Mouse (Mus musculus) limb, embryonic 11.5 days (tissue): Measurements from ENCODE around the gene Bbs4. TPM values are rescaled to one million over a fixed set of nuclear protein-coding genes. Genes with fewer than 3 reads are reported as not detected.
A peak's percentile ranks its signal among the peaks of the same experiment; 100 is the strongest.

Experiments
- ATAC-seq: fragments of 200-750 bp; cut with Nextera tagmentation; 2 replicates; pipeline ENCODE4 v1.8.0; 2017; ENCODE audit warnings: low read depth; ENCODE audit not compliant: insufficient number of reproducible peaks, low FRiP score, low TSS enrichment
- DNase-seq: peaks from one replicate; pipeline ENCODE4 v3.0.0-alpha.2; 2015; ENCODE audit warnings: low spot score
- H3K27ac ChIP-seq: fragments of 300-500 bp; sonication (generic); replicated peaks from 2 replicates; pipeline ENCODE4 v1.5.1; 2014; ENCODE audit warnings: low read depth, mild to moderate bottlenecking, low read length
- H3K27me3 ChIP-seq: fragments of 300-500 bp; sonication (generic); 2 replicates; pipeline ENCODE4 v1.6.1; 2014; ENCODE audit warnings: mild to moderate bottlenecking, low read length, mixed read lengths; ENCODE audit not compliant: control insufficient read depth, insufficient read depth
- H3K36me3 ChIP-seq: fragments of 300-500 bp; sonication (generic); 2 replicates; pipeline ENCODE4 v1.6.1; 2014; ENCODE audit warnings: mild to moderate bottlenecking, low read length, moderate library complexity, mixed read lengths; ENCODE audit not compliant: control insufficient read depth, insufficient read depth
- H3K4me1 ChIP-seq: fragments of 300-500 bp; sonication (generic); 2 replicates; pipeline ENCODE4 v1.6.1; 2014; ENCODE audit warnings: low read length, mixed read lengths; ENCODE audit not compliant: control insufficient read depth, insufficient read depth
- H3K4me2 ChIP-seq: fragments of 300-500 bp; sonication (generic); 2 replicates; pipeline ENCODE4 v1.6.1; 2014; ENCODE audit warnings: low read depth, mild to moderate bottlenecking, moderate library complexity; ENCODE audit not compliant: severe bottlenecking
- H3K4me3 ChIP-seq: fragments of 300-500 bp; sonication (generic); 2 replicates; pipeline ENCODE4 v1.5.1; 2014; ENCODE audit warnings: low read depth, low read length
- H3K9ac ChIP-seq: fragments of 300-500 bp; sonication (generic); 2 replicates; pipeline ENCODE4 v1.6.1; 2014; ENCODE audit warnings: mild to moderate bottlenecking, low read length
- H3K9me3 ChIP-seq: fragments of 300-500 bp; sonication (generic); 2 replicates; pipeline ENCODE4 v1.6.1; 2016; ENCODE audit warnings: low read length; ENCODE audit not compliant: control insufficient read depth
- WGBS: fragments of 180-500 bp; shearing (Covaris S2); extraction: QIAGEN DNeasy Blood & Tissue Kit; methylation state at CpG from one replicate; pipeline ENCODE4 v1.1.7; 2014; 5-methylcytosine and 5-hydroxymethylcytosine counted together
- polyA plus RNA-seq: library from polyadenylated mRNA; unstranded; fragments of >200 nt; fragmentation: Nextera tagmentation; extraction: Ambion mirVana; gene quantifications from 2 replicates; pipeline ENCODE4 v1.2.1, GENCODE M21; 2014

The Bbs4 gene
- polyA plus RNA-seq, 1 experiment from 2014 or later, result 17.8 TPM

- Histone ChIP-seq H3K4me3 (no peak overlapping the region), H3K27me3 (no peaks in the 10 kb centered on the region), H3K4me1 (no peaks in the 10 kb centered on the region), H3K9ac (no peak overlapping the region), H3K4me2 (no peak overlapping the region), H3K9me3 (no peaks in the 10 kb centered on the region), H3K36me3 (peaks cover 7% of the 10 kb centered on the region; the same call in 1 of the 2 replicates), H3K27ac (no peak overlapping the region)
- 93% methylated on average over 3 of the region's 3 CpGs for WGBS
- no peak for DNase-seq
- no peak for ATAC-seq
These were observed 37.1 kb downstream of the Bbs4 start for GRCm38 (mm10) chr9:59316206-59316605.

DNA sequence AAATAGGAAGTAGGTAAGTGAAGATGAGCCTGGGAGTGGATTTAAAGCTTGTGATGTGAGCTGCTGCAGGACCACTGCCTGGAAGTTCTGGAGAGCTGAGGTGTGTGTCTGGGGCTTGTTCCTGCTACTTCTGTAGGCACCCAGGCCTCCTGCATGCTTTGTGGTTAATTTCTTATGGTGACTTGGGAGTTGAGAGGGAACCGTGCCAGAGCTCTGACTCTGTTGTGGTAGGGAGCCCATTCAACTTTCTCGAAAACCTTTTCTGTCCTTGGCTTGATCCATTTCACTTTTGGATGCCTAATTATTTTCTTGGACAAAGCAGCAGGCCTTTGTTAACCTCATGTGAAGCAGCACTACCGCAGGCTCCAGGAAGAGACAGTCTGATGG lies 42.0 kb downstream of the Bbs4 start:
- Histone ChIP-seq H3K36me3 (peaks cover 7% of the 10 kb centered on the region; the same call in 1 of the 2 replicates), H3K4me3 (no peak overlapping the region)
- no peak for DNase-seq

DNA sequence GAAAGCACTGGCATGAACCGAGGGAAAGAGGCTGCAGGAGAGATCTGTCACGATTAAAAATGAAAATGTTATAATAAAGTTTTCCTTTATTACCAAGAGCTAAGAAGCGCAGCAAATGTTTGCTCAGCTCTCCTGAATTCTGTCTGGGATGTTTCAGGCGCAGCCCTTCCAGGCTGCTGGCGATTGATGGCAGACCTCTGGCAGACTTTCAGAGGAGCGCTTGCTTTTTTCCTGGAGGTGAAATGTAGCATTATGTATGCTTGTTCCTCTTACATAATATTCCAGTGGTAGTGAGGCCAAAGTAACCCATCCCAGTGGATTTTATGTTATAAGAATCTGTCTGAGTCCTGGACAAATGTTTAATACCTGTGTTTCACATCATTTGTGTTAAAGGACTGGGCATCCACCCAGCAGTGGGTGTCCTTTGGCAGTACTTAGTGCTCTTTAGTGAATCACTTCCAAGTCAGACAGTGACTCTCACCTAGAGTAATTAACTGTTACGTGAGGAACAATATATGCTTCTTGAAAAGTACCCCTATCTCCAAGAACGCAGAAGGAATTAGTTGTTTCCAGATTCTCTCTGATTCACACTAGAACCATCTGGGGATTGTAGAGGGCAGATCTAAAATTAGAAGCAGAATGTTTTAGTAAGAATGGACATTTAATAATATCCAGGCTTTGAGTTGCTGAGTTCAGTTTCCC lies 42.6 kb downstream of the Bbs4 start:
- no peak overlapping the region for H3K4me3 ChIP-seq
- no peaks in the 10 kb centered on the region for H3K4me1 ChIP-seq
- H3K9me3 ChIP-seq, result no peaks in the 10 kb centered on the region
- no peak overlapping the region for H3K27ac ChIP-seq
- H3K27me3 ChIP-seq, result no peaks in the 10 kb centered on the region
- DNase-seq (no peak), ATAC-seq (no peak)
- 89% methylated on average over 8 of the region's 8 CpGs for WGBS
- no peak overlapping the region for H3K9ac ChIP-seq
- H3K36me3 ChIP-seq, result peaks cover 7% of the 10 kb centered on the region; the same call in 1 of the 2 replicates
- H3K4me2 ChIP-seq, result no peak overlapping the region

More for the DNA sequence above, 42.0 kb downstream of the Bbs4 start:
- ATAC-seq, result no peak
- Histone ChIP-seq H3K27me3 (no peaks in the 10 kb centered on the region), H3K27ac (no peak overlapping the region), H3K4me2 (no peak overlapping the region), H3K9ac (no peak overlapping the region), H3K4me1 (no peaks in the 10 kb centered on the region), H3K9me3 (no peaks in the 10 kb centered on the region)
- WGBS, result 84% methylated on average over 3 of the region's 3 CpGs

GRCm38 (mm10) chr9:59307890-59308289 lies 45.4 kb downstream of the Bbs4 start:
- no peaks in the 10 kb centered on the region for H3K4me1 ChIP-seq
- 62% methylated on average over 2 of the region's 2 CpGs for WGBS
- H3K36me3 ChIP-seq, result peaks cover 4% of the 10 kb centered on the region
- H3K9ac ChIP-seq, result no peak overlapping the region
- H3K9me3 ChIP-seq, result no peaks in the 10 kb centered on the region
- ATAC-seq (no peak), DNase-seq (no peak)
- H3K27ac ChIP-seq, result no peak overlapping the region
- no peaks in the 10 kb centered on the region for H3K27me3 ChIP-seq
- no peak overlapping the region for H3K4me3 ChIP-seq
- no peak overlapping the region for H3K4me2 ChIP-seq

- ATAC-seq (no peak), DNase-seq (no peak)
- WGBS, result 93% methylated on average over 2 of the region's 2 CpGs
- no peak overlapping the region for H3K27ac ChIP-seq
- no peaks in the 10 kb centered on the region; the same call in 1 of the 2 replicates for H3K4me1 ChIP-seq
- H3K27me3 ChIP-seq, result no peaks in the 10 kb centered on the region
- no peak overlapping the region for H3K4me2 ChIP-seq
- no peak overlapping the region for H3K9ac ChIP-seq
- no peaks in the 10 kb centered on the region for H3K9me3 ChIP-seq
- peaks cover 6% of the 10 kb centered on the region; the same call in 1 of the 2 replicates for H3K36me3 ChIP-seq
- no peak overlapping the region for H3K4me3 ChIP-seq
These were observed 56.9 kb downstream of the Bbs4 start for GRCm38 (mm10) chr9:59296419-59296818.

DNA sequence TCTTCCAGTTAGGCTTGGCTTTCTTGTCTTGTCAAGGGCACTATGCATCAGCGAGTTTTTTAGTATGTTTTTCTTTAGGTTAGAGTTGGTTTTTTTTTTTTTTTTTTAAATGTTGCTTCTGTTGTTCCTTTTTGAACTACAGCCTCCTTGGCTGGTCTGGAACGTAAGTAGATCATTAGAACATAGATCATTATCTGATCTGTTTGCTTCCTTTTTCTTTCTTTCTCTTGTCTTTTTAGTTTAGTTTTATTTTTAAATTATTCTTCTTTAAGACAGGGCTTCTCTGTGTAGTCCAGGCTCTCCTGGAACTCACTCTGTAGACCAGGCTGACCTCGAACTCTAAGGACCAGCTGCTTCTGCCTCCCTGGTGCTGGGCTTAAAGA lies 60.8 kb downstream of the Bbs4 start:
- Histone ChIP-seq H3K4me2 (peak overlapping the region; percentile 55; the same call in 1 of the 2 replicates), H3K27ac (no peak overlapping the region), H3K27me3 (no peaks in the 10 kb centered on the region), H3K9me3 (no peaks in the 10 kb centered on the region), H3K4me1 (peaks cover 21% of the 10 kb centered on the region), H3K4me3 (no peak overlapping the region; the same call in 1 of the 2 replicates), H3K36me3 (no peaks in the 10 kb centered on the region; the same call in 1 of the 2 replicates), H3K9ac (no peak overlapping the region)
- no peak for DNase-seq
- 49% methylated on average over 3 of the region's 3 CpGs for WGBS
- ATAC-seq, result no peak

GRCm38 (mm10) chr9:59291688-59292492 lies 61.4 kb downstream of the Bbs4 start:
- no peaks in the 10 kb centered on the region for H3K36me3 ChIP-seq
- WGBS, result 2% methylated on average over 50 of the region's 50 CpGs
- H3K9me3 ChIP-seq, result no peaks in the 10 kb centered on the region
- DNase-seq, result no peak
- H3K27me3 ChIP-seq, result no peaks in the 10 kb centered on the region
- peak overlapping the region; percentile 79 for H3K9ac ChIP-seq
- peak overlapping the region; percentile 77 for H3K27ac ChIP-seq
- H3K4me3 ChIP-seq, result peak overlapping the region; percentile 93
- H3K4me1 ChIP-seq, result peaks cover 23% of the 10 kb centered on the region
- no peak; the same call in 1 of the 2 replicates for ATAC-seq
- H3K4me2 ChIP-seq, result peak overlapping the region; percentile 55

GRCm38 (mm10) chr9:59290957-59291687 lies 62.2 kb downstream of the Bbs4 start, which contains the start of gene Adpgk:
TSS of gene Adpgk (plus strand) at chr9:59291558.
- H3K36me3 ChIP-seq, result no peaks in the 10 kb centered on the region
- H3K27me3 ChIP-seq, result no peaks in the 10 kb centered on the region
- H3K4me3 ChIP-seq, result peak within 1 kb of the TSS; percentile 93
- peak within 1 kb of the TSS; percentile 77 for H3K27ac ChIP-seq
- H3K9me3 ChIP-seq, result no peaks in the 10 kb centered on the region
- ATAC-seq, result peak; percentile 94
- peak; percentile 99 for DNase-seq
- H3K4me1 ChIP-seq, result peaks cover 23% of the 10 kb centered on the region
- peak within 1 kb of the TSS; percentile 79 for H3K9ac ChIP-seq
- peak within 1 kb of the TSS; percentile 55 for H3K4me2 ChIP-seq
- WGBS, result 3% methylated on average over 58 of the region's 58 CpGs
